2 mouse cellular contexts compared by ENCODE assay signal in the genomic region with DNA sequence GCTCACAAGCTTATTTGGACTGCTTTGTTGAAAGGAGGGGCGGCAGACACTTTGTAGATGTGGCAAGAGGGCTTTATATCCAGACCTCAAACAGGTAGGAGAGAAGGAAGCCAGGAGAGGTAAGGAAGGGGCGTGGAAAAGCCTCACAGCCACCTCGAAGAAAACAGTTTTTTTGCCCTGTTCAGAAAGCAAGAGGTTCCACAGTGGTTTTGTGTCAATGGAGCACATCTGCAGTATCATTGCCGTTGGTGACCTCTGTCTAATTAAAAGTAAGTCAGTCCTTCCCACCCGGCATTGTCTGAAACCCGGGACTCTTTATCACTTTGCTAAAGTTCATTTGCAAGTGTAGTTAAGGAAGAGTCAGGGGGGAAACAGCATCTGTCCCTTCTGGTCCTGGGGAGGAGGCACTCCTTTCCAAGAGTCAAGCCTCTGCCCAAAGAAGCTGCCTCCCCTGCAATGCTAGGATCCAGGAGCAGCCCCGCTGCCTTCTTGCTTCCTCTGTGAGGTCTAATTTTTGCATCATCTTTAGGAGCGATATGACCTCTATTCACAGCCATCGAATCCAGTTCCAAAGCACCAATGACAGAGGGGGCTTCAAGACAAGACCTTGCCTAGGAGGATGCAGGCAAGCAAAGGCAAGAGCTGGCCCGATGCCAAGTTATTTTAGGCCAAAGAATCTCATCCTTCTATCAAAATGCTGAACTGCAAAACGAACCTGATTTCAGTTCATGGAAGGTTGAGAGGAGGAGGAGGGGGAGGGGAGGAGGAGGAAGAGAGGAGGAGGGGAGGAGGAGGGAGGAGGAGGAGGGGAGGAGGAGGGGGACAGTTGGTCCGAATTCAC.
TF ChIP-seq lines count a peak whose summit lies in the region.

No protein-coding gene starts in this region.

TF ChIP-seq in CH12.LX, 34 proteins besides CTCF, POLR2A, EP300 and RAD21 (continued from another document):
- TF ChIP-seq SIN3A (IDR thresholded peaks at IDR 0.05; ENCODE audit: low read length) = no peak
- TF ChIP-seq MEF2A (IDR thresholded peaks at IDR 0.05; ENCODE audit: borderline replicate concordance, low read depth, low read length) = no peak
- no peak for TF ChIP-seq E2F4 (IDR thresholded peaks at IDR 0.05; ENCODE audit: insufficient replicate concordance, low read depth, low read length)
- no peak for TF ChIP-seq USF1 (IDR thresholded peaks at IDR 0.05; ENCODE audit: low read depth, low read length)
- TF ChIP-seq ZC3H11A (IDR thresholded peaks at IDR 0.05; ENCODE audit: low read depth, low read length) = no peak
- TF ChIP-seq SMC3 (IDR thresholded peaks at IDR 0.05; ENCODE audit: low read depth, low read length) = no peak
- no peak for TF ChIP-seq JUN (IDR thresholded peaks at IDR 0.05; ENCODE audit: insufficient read depth, low read depth, low read length)
- TF ChIP-seq KAT2A (IDR thresholded peaks at IDR 0.05; ENCODE audit: insufficient replicate concordance, low read length) = no peak
- no peak for TF ChIP-seq PAX5 (IDR thresholded peaks at IDR 0.05; ENCODE audit: low read length)
- no peak for TF ChIP-seq POLR2AphosphoS2 (IDR thresholded peaks at IDR 0.05; ENCODE audit: low read depth, low read length)
- TF ChIP-seq CHD1 (IDR thresholded peaks at IDR 0.05; ENCODE audit: low read depth, low read length) = no peak
- no peak for TF ChIP-seq TCF12 (IDR thresholded peaks at IDR 0.05; ENCODE audit: low read depth, low read length)
- no peak for TF ChIP-seq NRF1 (IDR thresholded peaks at IDR 0.05; ENCODE audit: low read depth, low read length)
- no peak for TF ChIP-seq JUND (conservative IDR thresholded peaks at IDR 0.05; ENCODE audit: low read depth, low read length)

TF ChIP-seq in ES-E14, 5 proteins besides CTCF, POLR2A, EP300 and RAD21 (continued from another document):
- TF ChIP-seq CHD2 (IDR thresholded peaks at IDR 0.05; ENCODE audit: low read depth, low read length) (no peak), MAFK (IDR thresholded peaks at IDR 0.05; ENCODE audit: insufficient read depth, low read depth, low read length) (no peak)
